Mouse (Mus musculus): ENCODE results near the gene Ctnna3.

DNA sequence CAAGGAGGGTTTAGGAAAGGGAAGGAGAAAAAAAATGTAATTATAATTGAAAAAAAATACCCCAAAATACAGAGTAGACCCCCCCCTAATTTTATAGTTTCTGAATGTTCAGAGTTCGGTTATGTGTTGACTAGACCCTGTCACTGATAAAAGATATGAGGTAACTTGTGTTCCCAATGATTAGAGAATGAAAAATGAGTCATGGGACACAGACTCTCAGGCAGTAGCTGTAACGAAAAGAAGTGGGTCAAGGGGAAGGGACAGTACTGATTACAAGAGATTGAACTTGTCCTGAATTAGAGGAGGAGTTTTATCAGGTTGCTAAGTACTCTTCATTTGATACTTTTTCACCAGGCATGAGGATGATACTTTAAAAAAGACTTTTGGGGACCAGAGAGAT is 3.0 kb downstream of the Ctnna3 start:
- TF ChIP-seq SRF (IDR thresholded peaks at IDR 0.05; ENCODE audit: control insufficient read depth, insufficient read length, low read depth), result no peak
- TF ChIP-seq TCF12 (IDR thresholded peaks at IDR 0.05; ENCODE audit: insufficient read depth, poor library complexity, severe bottlenecking), result no peak
- no peak for TF ChIP-seq CEBPB (IDR thresholded peaks at IDR 0.05; ENCODE audit: insufficient read depth, poor library complexity, severe bottlenecking)
- TF ChIP-seq POLR2A (IDR thresholded peaks at IDR 0.05; ENCODE audit: insufficient read length, low read depth), result no peak

All from myocyte (in vitro differentiated cells).